Mouse (Mus musculus) stomach, embryonic 16.5 days (tissue): ENCODE measurements around the gene Pitpnc1. TPM values are rescaled to one million over a fixed set of nuclear protein-coding genes. Genes with fewer than 3 reads are reported as not detected.

Experiments used
- ATAC-seq: fragments of 200-750 bp; cut with Nextera tagmentation; 2 replicates; pipeline ENCODE4 v1.8.0; 2017; ENCODE audit warnings: moderate number of reproducible peaks, moderate TSS enrichment; ENCODE audit not compliant: insufficient read depth, low FRiP score
- H3K27ac ChIP-seq: fragments of 300-500 bp; sonication (generic); 2 replicates; pipeline ENCODE4 v1.5.1; 2014; ENCODE audit warnings: low read length
- H3K27me3 ChIP-seq: fragments of 300-500 bp; sonication (generic); 2 replicates; pipeline ENCODE4 v1.6.1; 2014; ENCODE audit warnings: low read length, control low read depth, mixed read lengths; ENCODE audit not compliant: control insufficient read depth, insufficient read depth
- H3K36me3 ChIP-seq: fragments of 300-500 bp; sonication (generic); 2 replicates; pipeline ENCODE4 v1.6.1; 2014; ENCODE audit warnings: low read length; ENCODE audit not compliant: control insufficient read depth, insufficient read depth
- H3K4me1 ChIP-seq: fragments of 300-500 bp; sonication (generic); 2 replicates; pipeline ENCODE4 v1.6.1; 2014; ENCODE audit warnings: low read length, control low read depth, mixed read lengths; ENCODE audit not compliant: control insufficient read depth, insufficient read depth
- H3K4me2 ChIP-seq: fragments of 300-500 bp; sonication (generic); 2 replicates; pipeline ENCODE4 v1.6.1; 2014; ENCODE audit warnings: low read depth, low read length, mixed read lengths
- H3K4me3 ChIP-seq: fragments of 300-500 bp; sonication (generic); replicated peaks from 2 replicates; pipeline ENCODE4 v1.5.1; 2014; ENCODE audit warnings: mild to moderate bottlenecking, low read length
- H3K9ac ChIP-seq: fragments of 300-500 bp; sonication (generic); 2 replicates; pipeline ENCODE4 v1.6.1; 2014; ENCODE audit warnings: low read length
- H3K9me3 ChIP-seq: fragments of 300-500 bp; sonication (generic); replicated peaks from 2 replicates; pipeline ENCODE4 v1.6.1; 2016; ENCODE audit warnings: low read length, control low read depth; ENCODE audit not compliant: control insufficient read depth
- WGBS: fragments of 180-500 bp; shearing (Covaris S2); extraction: QIAGEN DNeasy Blood & Tissue Kit; methylation state at CpG from one replicate; pipeline ENCODE4 v1.1.7; 2014; 5-methylcytosine and 5-hydroxymethylcytosine counted together
- polyA plus RNA-seq: library from polyadenylated mRNA; unstranded; fragments of >200 nt; fragmentation: Nextera tagmentation; extraction: Ambion mirVana; gene quantifications from 2 replicates; pipeline ENCODE4 v1.2.1, GENCODE M21; 2015

Pitpnc1 gene
- polyA plus RNA-seq, 1 experiment from 2014 or later = 13.9 TPM

- Histone ChIP-seq H3K4me1 (peaks cover 21% of the 10 kb centered on the region), H3K27me3 (no peaks in the 10 kb centered on the region), H3K9ac (no peak overlapping the region), H3K36me3 (no peaks in the 10 kb centered on the region), H3K4me2 (no peak overlapping the region), H3K27ac (peak overlapping the region; percentile 81; the same call in 1 of the 2 replicates), H3K9me3 (no peaks in the 10 kb centered on the region), H3K4me3 (no peak overlapping the region)
- no peak for ATAC-seq
- WGBS = 80% methylated on average over 10 of the region's 10 CpGs
These were observed 54.5 kb downstream of the Pitpnc1 start for GRCm38 (mm10) chr11:107415901-107416560.

GRCm38 (mm10) chr11:107414996-107415747 lies 55.3 kb downstream of the Pitpnc1 start:
- 75% methylated on average over 11 of the region's 11 CpGs for WGBS
- no peak overlapping the region for H3K9ac ChIP-seq
- no peaks in the 10 kb centered on the region for H3K36me3 ChIP-seq
- ATAC-seq = no peak
- H3K27me3 ChIP-seq = no peaks in the 10 kb centered on the region
- no peak overlapping the region for H3K4me3 ChIP-seq
- H3K27ac ChIP-seq = no peak overlapping the region
- no peak overlapping the region for H3K4me2 ChIP-seq
- no peaks in the 10 kb centered on the region for H3K9me3 ChIP-seq
- peaks cover 21% of the 10 kb centered on the region for H3K4me1 ChIP-seq

- WGBS = 5% methylated on average over 14 of the region's 14 CpGs
- Histone ChIP-seq H3K4me2 (peak overlapping the region; percentile 50), H3K27ac (peak overlapping the region; percentile 68), H3K9ac (peak overlapping the region; percentile 54), H3K9me3 (no peaks in the 10 kb centered on the region), H3K4me1 (peaks cover 17% of the 10 kb centered on the region; the same call in 1 of the 2 replicates), H3K36me3 (no peaks in the 10 kb centered on the region), H3K27me3 (no peaks in the 10 kb centered on the region), H3K4me3 (peak overlapping the region; percentile 33)
- peak; percentile 26; the same call in 1 of the 2 replicates for ATAC-seq
These were observed 57.2 kb downstream of the Pitpnc1 start for GRCm38 (mm10) chr11:107413251-107413655.

- Histone ChIP-seq H3K4me2 (no peak overlapping the region), H3K9ac (no peak overlapping the region), H3K27me3 (no peaks in the 10 kb centered on the region), H3K36me3 (no peaks in the 10 kb centered on the region), H3K4me3 (no peak overlapping the region), H3K4me1 (peaks cover 16% of the 10 kb centered on the region; the same call in 1 of the 2 replicates), H3K9me3 (no peaks in the 10 kb centered on the region), H3K27ac (no peak overlapping the region)
- WGBS = 71% methylated on average over 4 of the region's 4 CpGs
- ATAC-seq = no peak
These were observed 58.4 kb downstream of the Pitpnc1 start for GRCm38 (mm10) chr11:107412128-107412527.

- no peak for ATAC-seq
These were observed 58.9 kb downstream of the Pitpnc1 start for GRCm38 (mm10) chr11:107411576-107411975.

GRCm38 (mm10) chr11:107410804-107411203 lies 59.7 kb downstream of the Pitpnc1 start:
- Histone ChIP-seq H3K4me3 (no peak overlapping the region), H3K27me3 (no peaks in the 10 kb centered on the region), H3K4me1 (peaks cover 10% of the 10 kb centered on the region; the same call in 1 of the 2 replicates), H3K9me3 (no peaks in the 10 kb centered on the region), H3K36me3 (no peaks in the 10 kb centered on the region), H3K27ac (no peak overlapping the region), H3K9ac (no peak overlapping the region; the same call in 1 of the 2 replicates), H3K4me2 (no peak overlapping the region)
- WGBS = 74% methylated on average over 7 of the region's 7 CpGs
- no peak for ATAC-seq

More at GRCm38 (mm10) chr11:107411576-107411975, 58.9 kb downstream of the Pitpnc1 start:
- H3K9ac ChIP-seq = no peak overlapping the region
- no peaks in the 10 kb centered on the region for H3K36me3 ChIP-seq
- H3K27ac ChIP-seq = no peak overlapping the region
- H3K4me3 ChIP-seq = no peak overlapping the region
- WGBS = 70% methylated on average over 9 of the region's 9 CpGs
- no peaks in the 10 kb centered on the region for H3K9me3 ChIP-seq
- no peak overlapping the region for H3K4me2 ChIP-seq
- H3K4me1 ChIP-seq = peaks cover 10% of the 10 kb centered on the region; the same call in 1 of the 2 replicates
- no peaks in the 10 kb centered on the region for H3K27me3 ChIP-seq

GRCm38 (mm10) chr11:107410090-107410732 lies 60.3 kb downstream of the Pitpnc1 start:
- WGBS = 74% methylated on average over 5 of the region's 5 CpGs

GRCm38 (mm10) chr11:107408886-107409285 lies 61.6 kb downstream of the Pitpnc1 start:
- Histone ChIP-seq H3K36me3 (no peaks in the 10 kb centered on the region), H3K9me3 (no peaks in the 10 kb centered on the region), H3K4me1 (peaks cover 10% of the 10 kb centered on the region; the same call in 1 of the 2 replicates), H3K4me3 (no peak overlapping the region), H3K27me3 (no peaks in the 10 kb centered on the region), H3K9ac (no peak overlapping the region), H3K4me2 (no peak overlapping the region), H3K27ac (no peak overlapping the region)
- no peak for ATAC-seq
- WGBS = 81% methylated on average over 7 of the region's 7 CpGs

More at GRCm38 (mm10) chr11:107410090-107410732, 60.3 kb downstream of the Pitpnc1 start:
- Histone ChIP-seq H3K27ac (no peak overlapping the region), H3K4me2 (no peak overlapping the region), H3K27me3 (no peaks in the 10 kb centered on the region), H3K4me3 (no peak overlapping the region), H3K9ac (no peak overlapping the region), H3K4me1 (peaks cover 10% of the 10 kb centered on the region; the same call in 1 of the 2 replicates), H3K9me3 (no peaks in the 10 kb centered on the region), H3K36me3 (no peaks in the 10 kb centered on the region)
- ATAC-seq = no peak
